ENCODE assay signal across 17 mouse cellular contexts in genomic region chr4:136016059-136016602, GRCm38 (mm10).
"Had no signal": no experiment of that assay in that cellular context is flagged by ENCODE, and none has a peak within 500 bp of the region (broad histone marks: within the 10 kb centered on the region; RNA-seq: fewer than 3 reads in every experiment).

No protein-coding gene starts in this region.

- DNase-seq: kidney, adult 2 months; kidney, postnatal 10 days; kidney, postnatal 4 days; liver, embryonic 13.5 days; lung, embryonic 14.5 days; lung, postnatal 10 days; lung, postnatal 36 days; right cerebral cortex, adult 18-20 months; right cerebral cortex, postnatal 14 days; spleen, adult 18-20 months had no signal

- H3K4me3 ChIP-seq: kidney, embryonic 15.5 days; limb, embryonic 12.5 days; limb, embryonic 15.5 days; liver, embryonic 13.5 days; midbrain, embryonic 12.5 days; midbrain, embryonic 15.5 days; stomach, embryonic 15.5 days had no signal

- H3K9me3 ChIP-seq: kidney, embryonic 15.5 days; limb, embryonic 12.5 days; limb, embryonic 15.5 days; liver, embryonic 13.5 days; midbrain, embryonic 12.5 days; midbrain, embryonic 15.5 days; stomach, embryonic 15.5 days had no signal

- H3K9ac ChIP-seq: kidney, embryonic 15.5 days; limb, embryonic 12.5 days; limb, embryonic 15.5 days; liver, embryonic 13.5 days; lung, embryonic 14.5 days; midbrain, embryonic 12.5 days; midbrain, embryonic 15.5 days; stomach, embryonic 15.5 days had no signal

- ATAC-seq: intestine, postnatal 0 days; midbrain, embryonic 15.5 days had no signal

- H3K27me3 ChIP-seq: kidney, embryonic 15.5 days; limb, embryonic 12.5 days; limb, embryonic 15.5 days; liver, embryonic 13.5 days; midbrain, embryonic 12.5 days; midbrain, embryonic 15.5 days; stomach, embryonic 15.5 days had no signal

- H3K27ac ChIP-seq: kidney, embryonic 15.5 days; limb, embryonic 12.5 days; limb, embryonic 15.5 days; liver, embryonic 13.5 days; midbrain, embryonic 12.5 days; midbrain, embryonic 15.5 days; stomach, embryonic 15.5 days had no signal
